Mouse (Mus musculus) embryonic facial prominence, embryonic 15.5 days (tissue): ENCODE data around the gene Atf7ip. TPM values are rescaled to one million over a fixed set of nuclear protein-coding genes. Genes with fewer than 3 reads are reported as not detected.

Experiments
- ATAC-seq: fragments of 200-750 bp; cut with Nextera tagmentation; 2 replicates; pipeline ENCODE4 v1.8.0; 2017; ENCODE audit warnings: low read depth, moderate TSS enrichment; ENCODE audit not compliant: insufficient number of reproducible peaks, low FRiP score, low TSS enrichment
- H3K27ac ChIP-seq: fragments of 300-500 bp; sonication (generic); replicated peaks from 2 replicates; pipeline ENCODE4 v1.5.1; 2015; ENCODE audit warnings: mild to moderate bottlenecking, inconsistent platforms
- H3K27me3 ChIP-seq: fragments of 300-500 bp; sonication (generic); 2 replicates; pipeline ENCODE4 v1.6.1; 2015; ENCODE audit warnings: inconsistent platforms
- H3K36me3 ChIP-seq: fragments of 300-500 bp; sonication (generic); 2 replicates; pipeline ENCODE4 v1.6.1; 2015; ENCODE audit warnings: mild to moderate bottlenecking, inconsistent platforms
- H3K4me1 ChIP-seq: fragments of 300-500 bp; sonication (generic); 2 replicates; pipeline ENCODE4 v1.6.1; 2015; ENCODE audit warnings: inconsistent platforms
- H3K4me2 ChIP-seq: fragments of 300-500 bp; sonication (generic); replicated peaks from 2 replicates; pipeline ENCODE4 v1.6.1; 2015; ENCODE audit warnings: mild to moderate bottlenecking, inconsistent platforms
- H3K4me3 ChIP-seq: fragments of 300-500 bp; sonication (generic); replicated peaks from 2 replicates; pipeline ENCODE4 v1.5.1; 2015; ENCODE audit warnings: mild to moderate bottlenecking, inconsistent platforms
- H3K9ac ChIP-seq: fragments of 300-500 bp; sonication (generic); 2 replicates; pipeline ENCODE4 v1.6.1; 2015; ENCODE audit warnings: inconsistent platforms
- H3K9me3 ChIP-seq: fragments of 300-500 bp; sonication (generic); replicated peaks from 2 replicates; pipeline ENCODE4 v1.6.1; 2016; ENCODE audit warnings: inconsistent platforms
- WGBS: fragments of 180-500 bp; shearing (Covaris S2); methylation state at CpG from one replicate; pipeline ENCODE4 v1.1.7; 2015; 5-methylcytosine and 5-hydroxymethylcytosine counted together
- polyA plus RNA-seq: library from polyadenylated mRNA; unstranded; fragments of >200 nt; fragmentation: Nextera tagmentation; extraction: Ambion mirVana; gene quantifications from 2 replicates; pipeline ENCODE4 v1.2.1, GENCODE M21; 2015

Gene Atf7ip
- polyA plus RNA-seq, 1 experiment from 2014 or later, result 37.5 TPM

GRCm38 (mm10) chr6:136469807-136470206, 36.2 kb upstream of the Atf7ip start:
- H3K27me3 ChIP-seq, result no peaks in the 10 kb centered on the region
- peaks cover 53% of the 10 kb centered on the region for H3K4me1 ChIP-seq
- no peaks in the 10 kb centered on the region for H3K36me3 ChIP-seq
- 74% methylated on average over 9 of the region's 9 CpGs for WGBS
- H3K4me2 ChIP-seq, result no peak overlapping the region
- H3K27ac ChIP-seq, result peak overlapping the region; percentile 97
- ATAC-seq, result no peak
- H3K9me3 ChIP-seq, result no peaks in the 10 kb centered on the region
- no peak overlapping the region for H3K4me3 ChIP-seq
- H3K9ac ChIP-seq, result no peak overlapping the region

DNA sequence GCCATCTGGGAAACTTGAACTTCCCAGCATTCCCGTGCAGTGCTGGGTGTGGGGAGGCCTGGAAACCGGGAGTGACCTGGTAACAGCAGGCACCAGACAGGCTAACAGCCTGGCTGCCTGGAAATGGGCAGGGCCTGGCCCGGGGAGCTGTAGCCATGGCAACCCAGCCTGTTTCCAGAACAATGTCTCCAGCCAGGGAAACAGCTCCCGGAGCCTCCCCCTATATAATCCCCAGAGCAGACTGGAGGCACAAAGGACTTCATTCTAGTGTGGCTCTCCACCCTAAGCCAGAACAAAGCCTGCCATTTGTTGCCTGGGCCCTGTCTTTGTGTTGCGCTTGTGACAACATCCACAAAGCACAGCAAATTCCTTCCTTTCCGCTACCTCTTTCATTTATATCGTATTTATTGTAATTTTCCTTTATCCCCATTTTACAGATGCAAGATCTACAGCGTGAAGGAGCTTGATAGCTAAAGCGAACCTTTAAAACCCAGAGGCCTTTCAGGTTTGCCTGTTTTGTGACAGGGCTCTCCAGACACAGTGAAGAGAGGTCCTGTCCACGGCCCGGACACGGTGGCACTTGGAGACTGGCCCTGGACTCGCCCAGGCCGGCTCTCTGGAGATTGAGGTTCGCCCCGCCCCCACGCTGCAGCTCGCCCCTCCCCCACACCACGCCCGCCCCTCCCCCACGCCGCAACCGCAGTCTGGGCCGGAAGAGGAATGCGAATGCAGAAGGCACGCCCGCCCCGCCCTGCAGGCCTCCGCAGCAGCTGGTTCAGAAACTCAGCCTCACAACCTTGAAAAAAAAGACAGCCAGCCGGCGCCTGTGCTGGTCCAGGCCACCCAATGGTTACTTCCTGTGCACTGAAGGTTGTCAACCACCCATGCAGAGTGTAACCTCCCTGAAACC, 35.4 kb upstream of the Atf7ip start:
- 0 out of 2 replicates have a peak overlapping the region, but pooled peaks have one; percentile 4 for H3K4me3 ChIP-seq
- WGBS, result 9% methylated on average over 31 of the region's 31 CpGs
- no peaks in the 10 kb centered on the region for H3K27me3 ChIP-seq
- peak; percentile 69 for ATAC-seq
- H3K4me2 ChIP-seq, result peak overlapping the region; percentile 12; the same call in 1 of the 2 replicates
- H3K9me3 ChIP-seq, result no peaks in the 10 kb centered on the region
- H3K9ac ChIP-seq, result no peak overlapping the region
- no peaks in the 10 kb centered on the region for H3K36me3 ChIP-seq
- H3K27ac ChIP-seq, result peak overlapping the region; percentile 97
- H3K4me1 ChIP-seq, result peaks cover 58% of the 10 kb centered on the region

GRCm38 (mm10) chr6:136471601-136472000, 34.4 kb upstream of the Atf7ip start:
- Histone ChIP-seq H3K4me2 (no peak overlapping the region), H3K27ac (peak overlapping the region; percentile 97), H3K9me3 (no peaks in the 10 kb centered on the region), H3K4me1 (peaks cover 49% of the 10 kb centered on the region), H3K36me3 (no peaks in the 10 kb centered on the region), H3K4me3 (no peak overlapping the region), H3K9ac (no peak overlapping the region), H3K27me3 (no peaks in the 10 kb centered on the region)
- WGBS, result 28% methylated on average over 5 of the region's 5 CpGs
- ATAC-seq, result no peak

- H3K27ac ChIP-seq, result no peak overlapping the region
- no peaks in the 10 kb centered on the region for H3K36me3 ChIP-seq
- ATAC-seq, result no peak
- WGBS, result 67% methylated on average over 6 of the region's 6 CpGs
- no peak overlapping the region for H3K4me2 ChIP-seq
- no peak overlapping the region for H3K9ac ChIP-seq
- H3K9me3 ChIP-seq, result no peaks in the 10 kb centered on the region
- H3K4me1 ChIP-seq, result peaks cover 38% of the 10 kb centered on the region
- no peak overlapping the region for H3K4me3 ChIP-seq
- no peaks in the 10 kb centered on the region for H3K27me3 ChIP-seq
Measured at GRCm38 (mm10) chr6:136472779-136473178, 33.2 kb upstream of the Atf7ip start.

GRCm38 (mm10) chr6:136473472-136474129, 32.4 kb upstream of the Atf7ip start:
- Histone ChIP-seq H3K9me3 (no peaks in the 10 kb centered on the region), H3K4me2 (no peak overlapping the region), H3K27me3 (no peaks in the 10 kb centered on the region), H3K27ac (no peak overlapping the region), H3K4me3 (no peak overlapping the region), H3K36me3 (no peaks in the 10 kb centered on the region), H3K4me1 (peaks cover 37% of the 10 kb centered on the region), H3K9ac (no peak overlapping the region)
- ATAC-seq, result no peak
- 73% methylated on average over 11 of the region's 11 CpGs for WGBS

GRCm38 (mm10) chr6:136475171-136475860, 30.7 kb upstream of the Atf7ip start:
- H3K4me1 ChIP-seq, result peaks cover 21% of the 10 kb centered on the region
- WGBS, result 35% methylated on average over 6 of the region's 6 CpGs

GRCm38 (mm10) chr6:136477878-136478277, 28.1 kb upstream of the Atf7ip start:
- Histone ChIP-seq H3K4me3 (no peak overlapping the region), H3K4me1 (peaks cover 7% of the 10 kb centered on the region), H3K9me3 (no peaks in the 10 kb centered on the region; the same call in 1 of the 2 replicates), H3K27ac (no peak overlapping the region), H3K4me2 (no peak overlapping the region), H3K27me3 (no peaks in the 10 kb centered on the region), H3K36me3 (no peaks in the 10 kb centered on the region), H3K9ac (no peak overlapping the region)
- no peak for ATAC-seq
- WGBS, result 41% methylated on average over 1 of the region's 1 CpGs

More at GRCm38 (mm10) chr6:136475171-136475860, 30.7 kb upstream of the Atf7ip start:
- no peaks in the 10 kb centered on the region for H3K36me3 ChIP-seq
- H3K27ac ChIP-seq, result 0 out of 2 replicates have a peak overlapping the region, but pooled peaks have one; percentile 11
- ATAC-seq, result no peak
- no peak overlapping the region for H3K4me3 ChIP-seq
- no peak overlapping the region for H3K4me2 ChIP-seq
- H3K9ac ChIP-seq, result no peak overlapping the region
- H3K9me3 ChIP-seq, result no peaks in the 10 kb centered on the region
- no peaks in the 10 kb centered on the region for H3K27me3 ChIP-seq

DNA sequence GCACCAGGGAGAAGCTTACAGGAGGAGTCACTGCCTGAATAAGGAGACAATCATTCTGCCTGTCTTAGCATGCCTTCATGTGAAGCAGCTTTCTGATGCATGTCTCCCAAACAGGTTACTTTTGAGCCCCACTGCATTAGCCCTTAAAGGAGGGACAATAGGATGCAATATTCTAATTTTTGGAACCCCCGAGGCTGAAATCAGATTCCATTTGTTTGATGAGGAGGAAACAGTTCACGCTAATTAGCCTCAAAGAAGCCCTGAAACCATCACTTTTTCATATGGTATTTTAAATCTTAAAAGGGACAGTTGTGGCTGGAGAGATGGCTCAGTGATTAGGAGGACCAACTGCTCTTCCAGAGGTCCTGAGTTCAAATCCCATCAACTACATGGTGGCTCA, 22.4 kb upstream of the Atf7ip start:
- 57% methylated on average over 2 of the region's 2 CpGs for WGBS
- no peak for ATAC-seq
- H3K9ac ChIP-seq, result no peak overlapping the region
- no peaks in the 10 kb centered on the region for H3K36me3 ChIP-seq
- H3K4me3 ChIP-seq, result no peak overlapping the region
- H3K27ac ChIP-seq, result no peak overlapping the region
- H3K4me2 ChIP-seq, result no peak overlapping the region
- H3K27me3 ChIP-seq, result no peaks in the 10 kb centered on the region
- no peaks in the 10 kb centered on the region; the same call in 1 of the 2 replicates for H3K9me3 ChIP-seq
- H3K4me1 ChIP-seq, result peaks cover 3% of the 10 kb centered on the region; the same call in 1 of the 2 replicates

- H3K4me3 ChIP-seq, result no peak overlapping the region
- no peak for ATAC-seq
- H3K4me2 ChIP-seq, result no peak overlapping the region
- no peaks in the 10 kb centered on the region for H3K36me3 ChIP-seq
- H3K27ac ChIP-seq, result no peak overlapping the region
- H3K4me1 ChIP-seq, result peaks cover 3% of the 10 kb centered on the region; the same call in 1 of the 2 replicates
- 97% methylated on average over 3 of the region's 3 CpGs for WGBS
- no peaks in the 10 kb centered on the region; the same call in 1 of the 2 replicates for H3K9me3 ChIP-seq
- H3K9ac ChIP-seq, result no peak overlapping the region
- H3K27me3 ChIP-seq, result no peaks in the 10 kb centered on the region
Measured at GRCm38 (mm10) chr6:136484093-136484492, 21.9 kb upstream of the Atf7ip start.

GRCm38 (mm10) chr6:136486166-136486565, 19.8 kb upstream of the Atf7ip start:
- Histone ChIP-seq H3K4me3 (no peak overlapping the region), H3K36me3 (no peaks in the 10 kb centered on the region), H3K9me3 (no peaks in the 10 kb centered on the region), H3K9ac (no peak overlapping the region), H3K4me1 (peaks cover 3% of the 10 kb centered on the region; the same call in 1 of the 2 replicates), H3K4me2 (no peak overlapping the region), H3K27me3 (no peaks in the 10 kb centered on the region), H3K27ac (no peak overlapping the region)
- 81% methylated on average over 4 of the region's 4 CpGs for WGBS
- no peak for ATAC-seq
